Mouse (Mus musculus): ENCODE data around the gene Nfasc. TPM values are rescaled to one million over a fixed set of nuclear protein-coding genes. Genes with fewer than 3 reads are reported as not detected.

Nfasc gene
- polyA plus RNA-seq, 1 experiment from 2014 or later, result 50.6 TPM

- H3K27ac ChIP-seq, result peak overlapping the region; percentile 80
- peak; percentile 33; the same call in 1 of the 2 replicates for ATAC-seq (ENCODE audit: low FRiP score)
- peak overlapping the region; percentile 39 for H3K9ac ChIP-seq
- 5% methylated on average over 10 of the region's 10 CpGs for WGBS
- no peaks in the 10 kb centered on the region for H3K9me3 ChIP-seq (replicated peaks)
- H3K36me3 ChIP-seq, result peaks cover 33% of the 10 kb centered on the region; the same call in 1 of the 2 replicates
- no peak overlapping the region for H3K4me3 ChIP-seq
- peaks cover 31% of the 10 kb centered on the region for H3K4me1 ChIP-seq
- peak overlapping the region; percentile 19; the same call in 1 of the 2 replicates for H3K4me2 ChIP-seq (replicated peaks)
- H3K27me3 ChIP-seq, result 0 out of 2 replicates have a peak, but pooled peaks cover 2% of the 10 kb centered on the region
Measured at GRCm38 (mm10) chr1:132525832-132526231, 215.8 kb downstream of the Nfasc start.

GRCm38 (mm10) chr1:132523920-132524319 is 217.7 kb downstream of the Nfasc start:
- Histone ChIP-seq H3K36me3 (peaks cover 38% of the 10 kb centered on the region), H3K4me3 (no peak overlapping the region), H3K9me3 (replicated peaks) (no peaks in the 10 kb centered on the region), H3K4me1 (peaks cover 21% of the 10 kb centered on the region), H3K27ac (no peak overlapping the region), H3K9ac (no peak overlapping the region), H3K27me3 (0 out of 2 replicates have a peak, but pooled peaks cover 2% of the 10 kb centered on the region), H3K4me2 (replicated peaks) (no peak overlapping the region)
- WGBS, result 31% methylated on average over 4 of the region's 4 CpGs
- ATAC-seq (ENCODE audit: low FRiP score), result no peak

GRCm38 (mm10) chr1:132523048-132523447 is 218.5 kb downstream of the Nfasc start:
- 0 out of 2 replicates have a peak, but pooled peaks cover 2% of the 10 kb centered on the region for H3K27me3 ChIP-seq
- peaks cover 21% of the 10 kb centered on the region for H3K4me1 ChIP-seq
- H3K36me3 ChIP-seq, result peaks cover 40% of the 10 kb centered on the region
- H3K9me3 ChIP-seq (replicated peaks), result no peaks in the 10 kb centered on the region
- no peak overlapping the region for H3K4me3 ChIP-seq
- no peak overlapping the region for H3K27ac ChIP-seq
- 0 out of 2 replicates have a peak, but pooled peaks have one; percentile 11 for ATAC-seq (ENCODE audit: low FRiP score)
- H3K4me2 ChIP-seq (replicated peaks), result no peak overlapping the region
- H3K9ac ChIP-seq, result no peak overlapping the region
- 85% methylated on average over 8 of the region's 8 CpGs for WGBS

GRCm38 (mm10) chr1:132520764-132521163 is 220.8 kb downstream of the Nfasc start:
- H3K4me2 ChIP-seq (replicated peaks), result no peak overlapping the region
- H3K4me3 ChIP-seq, result no peak overlapping the region
- 0 out of 2 replicates have a peak, but pooled peaks cover 2% of the 10 kb centered on the region for H3K27me3 ChIP-seq
- peaks cover 36% of the 10 kb centered on the region for H3K36me3 ChIP-seq
- 33% methylated on average over 1 of the region's 6 CpGs for WGBS
- no peak for ATAC-seq (ENCODE audit: low FRiP score)
- no peak overlapping the region for H3K9ac ChIP-seq
- peaks cover 9% of the 10 kb centered on the region for H3K4me1 ChIP-seq
- no peaks in the 10 kb centered on the region for H3K9me3 ChIP-seq (replicated peaks)
- H3K27ac ChIP-seq, result no peak overlapping the region

GRCm38 (mm10) chr1:132519734-132520133 is 221.9 kb downstream of the Nfasc start:
- H3K4me2 ChIP-seq (replicated peaks), result no peak overlapping the region
- H3K4me3 ChIP-seq, result no peak overlapping the region
- H3K36me3 ChIP-seq, result peaks cover 44% of the 10 kb centered on the region
- H3K27ac ChIP-seq, result no peak overlapping the region
- no peak for ATAC-seq (ENCODE audit: low FRiP score)
- no peaks in the 10 kb centered on the region for H3K9me3 ChIP-seq (replicated peaks)
- 93% methylated on average over 11 of the region's 11 CpGs for WGBS
- 0 out of 2 replicates have a peak, but pooled peaks cover 2% of the 10 kb centered on the region for H3K27me3 ChIP-seq
- H3K4me1 ChIP-seq, result peaks cover 7% of the 10 kb centered on the region; the same call in 1 of the 2 replicates
- no peak overlapping the region for H3K9ac ChIP-seq

GRCm38 (mm10) chr1:132518621-132519020 is 223.0 kb downstream of the Nfasc start:
- Histone ChIP-seq H3K36me3 (peaks cover 49% of the 10 kb centered on the region), H3K9ac (no peak overlapping the region), H3K4me2 (replicated peaks) (no peak overlapping the region), H3K4me1 (peaks cover 9% of the 10 kb centered on the region; the same call in 1 of the 2 replicates), H3K27ac (no peak overlapping the region), H3K4me3 (no peak overlapping the region), H3K27me3 (0 out of 2 replicates have a peak, but pooled peaks cover 2% of the 10 kb centered on the region), H3K9me3 (replicated peaks) (no peaks in the 10 kb centered on the region)
- ATAC-seq (ENCODE audit: low FRiP score), result no peak
- WGBS, result 86% methylated on average over 18 of the region's 18 CpGs

GRCm38 (mm10) chr1:132516776-132517175 is 224.8 kb downstream of the Nfasc start:
- Histone ChIP-seq H3K27me3 (0 out of 2 replicates have a peak, but pooled peaks cover 2% of the 10 kb centered on the region), H3K9me3 (replicated peaks) (no peaks in the 10 kb centered on the region), H3K4me1 (0 out of 2 replicates have a peak, but pooled peaks cover 6% of the 10 kb centered on the region), H3K9ac (no peak overlapping the region), H3K4me3 (no peak overlapping the region), H3K36me3 (peaks cover 37% of the 10 kb centered on the region), H3K27ac (no peak overlapping the region), H3K4me2 (replicated peaks) (no peak overlapping the region)
- no peak for ATAC-seq (ENCODE audit: low FRiP score)
- WGBS, result 93% methylated on average over 11 of the region's 11 CpGs

GRCm38 (mm10) chr1:132515339-132515738 is 226.3 kb downstream of the Nfasc start:
- Histone ChIP-seq H3K4me3 (no peak overlapping the region), H3K9me3 (replicated peaks) (no peaks in the 10 kb centered on the region), H3K4me2 (replicated peaks) (no peak overlapping the region), H3K9ac (no peak overlapping the region), H3K36me3 (peaks cover 32% of the 10 kb centered on the region), H3K27me3 (no peaks in the 10 kb centered on the region), H3K27ac (no peak overlapping the region), H3K4me1 (peaks cover 13% of the 10 kb centered on the region)
- WGBS, result 91% methylated on average over 12 of the region's 12 CpGs
- no peak for ATAC-seq (ENCODE audit: low FRiP score)

Other genes starting within 250 kb of the Nfasc start
- 1.5 and 1.8 TPM in 2 replicates for gene Tmem81, start 235.6 kb downstream of the Nfasc start, polyA plus RNA-seq (2016; fragmentation: Nextera tagmentation; extraction: Ambion mirVana)
- gene Cntn2, start 198.5 kb downstream of the Nfasc start, polyA plus RNA-seq (2016; fragmentation: Nextera tagmentation; extraction: Ambion mirVana), result 83.8 and 88.4 TPM in 2 replicates
- gene Lrrn2, start 138.5 kb upstream of the Nfasc start, polyA plus RNA-seq (2016; fragmentation: Nextera tagmentation; extraction: Ambion mirVana), result 17.0 and 18.8 TPM in 2 replicates

All from hindbrain, embryonic 12.5 days (tissue).